Mouse (Mus musculus) myocyte (in vitro differentiated cells): ENCODE data around the gene Gm42674. TPM values are rescaled to one million over a fixed set of nuclear protein-coding genes. Genes with fewer than 3 reads are reported as not detected.

Source experiments
- H3K27me3 ChIP-seq: one replicate; pipeline ENCODE4 v1.6.1; 2011; ENCODE audit not compliant: control insufficient read depth, insufficient read depth, insufficient read length
- H3K36me3 ChIP-seq: one replicate; pipeline ENCODE4 v1.6.1; 2011; ENCODE audit not compliant: control insufficient read depth, insufficient read depth
- H3K4me2 ChIP-seq: one replicate; pipeline ENCODE4 v1.6.1; 2011; ENCODE audit warnings: low read depth, control low read depth
- H3K4me3 ChIP-seq: one replicate; pipeline ENCODE4 v1.5.1; 2011; ENCODE audit warnings: mild to moderate bottlenecking, control low read depth, moderate library complexity
- H3K79me2 ChIP-seq: one replicate; pipeline ENCODE4 v1.6.1; 2011; ENCODE audit not compliant: control insufficient read depth, insufficient read depth
- H3ac ChIP-seq: one replicate; pipeline ENCODE4 v1.6.1; 2011; ENCODE audit not compliant: control insufficient read depth, insufficient read length
- CEBPB ChIP-seq: IDR thresholded peaks from 2 replicates; pipeline ENCODE4 v1.6.1; 2011; ENCODE audit warnings: mild to moderate bottlenecking, moderate library complexity; ENCODE audit not compliant: poor library complexity, insufficient read depth, severe bottlenecking
- E2F4 ChIP-seq: IDR thresholded peaks from one replicate; pipeline ENCODE4 v1.6.1; 2011; ENCODE audit warnings: mild to moderate bottlenecking, control low read depth, moderate library complexity; ENCODE audit not compliant: insufficient read depth
- MAX ChIP-seq: IDR thresholded peaks from one replicate; pipeline ENCODE4 v1.6.1; 2011; ENCODE audit warnings: low read depth, mild to moderate bottlenecking, control low read depth
- MYOD1 ChIP-seq, 3 experiments: IDR thresholded peaks; one replicate each; pipeline ENCODE4 v1.6.1; 2011; ENCODE audit warnings: control low read depth in 2 of 3, low read depth in 2 of 3, mild to moderate bottlenecking in 2 of 3, moderate library complexity in 1 of 3; ENCODE audit not compliant: insufficient read length in 2 of 3, control insufficient read depth in 1 of 3
- MYOG ChIP-seq, 3 experiments: IDR thresholded peaks; one replicate each; pipeline ENCODE4 v1.6.1; 2011; ENCODE audit warnings: control low read depth in 2 of 3, low read depth in 2 of 3, mild to moderate bottlenecking in 2 of 3; ENCODE audit not compliant: insufficient read length in 2 of 3, control insufficient read depth in 1 of 3, insufficient read depth in 1 of 3
- POLR2A ChIP-seq: IDR thresholded peaks from one replicate; pipeline ENCODE4 v1.6.1; 2011; ENCODE audit warnings: low read depth, mild to moderate bottlenecking, control low read depth, moderate library complexity; ENCODE audit not compliant: insufficient read length
- POLR2AphosphoS2 ChIP-seq: IDR thresholded peaks from one replicate; pipeline ENCODE4 v1.6.1; 2011; ENCODE audit warnings: low read depth, control low read depth; ENCODE audit not compliant: insufficient read length
- REST ChIP-seq: IDR thresholded peaks from one replicate; pipeline ENCODE4 v1.6.1; 2011; ENCODE audit warnings: mild to moderate bottlenecking, control low read depth, moderate library complexity; ENCODE audit not compliant: insufficient read depth, insufficient read length
- SRF ChIP-seq: IDR thresholded peaks from one replicate; pipeline ENCODE4 v1.6.1; 2011; ENCODE audit warnings: low read depth; ENCODE audit not compliant: control insufficient read depth, insufficient read length
- TCF12 ChIP-seq: IDR thresholded peaks from one replicate; pipeline ENCODE4 v1.6.1; 2011; ENCODE audit warnings: mild to moderate bottlenecking, control low read depth; ENCODE audit not compliant: poor library complexity, insufficient read depth, severe bottlenecking
- TCF3 ChIP-seq: IDR thresholded peaks from one replicate; pipeline ENCODE4 v1.6.1; 2011; ENCODE audit warnings: low read depth, control low read depth; ENCODE audit not compliant: insufficient read length
- USF1 ChIP-seq: IDR thresholded peaks from one replicate; pipeline ENCODE4 v1.6.1; 2011; ENCODE audit warnings: low read depth, mild to moderate bottlenecking, control low read depth, moderate library complexity
- polyA plus RNA-seq: library from polyadenylated mRNA; unstranded; fragments of >200 nt; fragmentation: generic; extraction: Trizol; gene quantifications from one replicate; pipeline ENCODE4 v1.2.1, GENCODE M21; 2012; ENCODE audit warnings: missing spikeins

Gene Gm42674
- polyA plus RNA-seq: 0.89 TPM

DNA sequence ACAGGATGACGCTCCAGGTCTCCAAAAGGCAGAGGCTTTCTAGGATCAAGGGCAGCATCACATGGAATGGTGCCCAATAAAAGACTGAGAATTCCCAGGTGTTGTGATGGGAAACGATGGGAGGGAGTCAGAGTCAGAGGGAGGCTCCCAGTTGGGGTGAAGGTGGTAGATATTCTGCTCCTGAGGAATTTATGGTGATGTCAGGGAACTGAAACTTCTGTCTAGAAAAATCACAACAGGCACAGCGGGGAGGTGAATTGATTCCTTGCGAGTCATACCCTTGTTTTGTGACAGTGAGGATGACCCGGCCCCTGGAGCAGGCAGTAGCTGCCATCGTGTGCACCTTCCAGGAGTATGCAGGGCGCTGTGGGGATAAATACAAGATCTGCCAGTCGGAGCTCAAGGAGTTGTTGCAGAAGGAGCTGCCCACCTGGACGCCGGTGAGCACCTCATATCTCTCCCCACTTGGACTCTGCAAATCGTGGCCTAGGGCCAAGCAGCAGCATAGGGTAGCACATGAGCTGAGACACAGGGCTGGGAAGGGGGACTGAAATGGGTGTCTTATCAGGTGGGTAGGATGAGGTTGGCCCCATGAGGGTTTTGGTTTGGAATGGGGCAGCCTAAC lies at the start of gene Gm42674:
TSS of gene Gm42674 (plus strand) at position 419 of the 625 bp plus-strand sequence.
- Histone ChIP-seq H3K79me2 (peaks cover 31% of the 10 kb centered on the region), H3K27me3 (no peaks in the 10 kb centered on the region), H3K4me2 (peak within 1 kb of the TSS; percentile 87), H3K36me3 (no peaks in the 10 kb centered on the region), H3ac (no peak within 1 kb of the TSS), H3K4me3 (peak within 1 kb of the TSS; percentile 41)
- TF ChIP-seq MAX (no peak), TCF3 (no peak), E2F4 (no peak), MYOG (IDR thresholded peaks at IDR 0.05; ENCODE audit: control insufficient read depth in 1 of 3, insufficient read depth in 1 of 3, insufficient read length in 2 of 3, low read depth in 2 of 3) (no peak), TCF12 (no peak), CEBPB (no peak), MYOD1 (IDR thresholded peaks at IDR 0.05; ENCODE audit: control insufficient read depth in 1 of 3, insufficient read length in 2 of 3, low read depth in 2 of 3) (no peak), POLR2A (no peak), POLR2AphosphoS2 (no peak), REST (no peak)

- Histone ChIP-seq H3K4me2 (no peak overlapping the region), H3K36me3 (no peaks in the 10 kb centered on the region), H3ac (no peak overlapping the region), H3K79me2 (no peaks in the 10 kb centered on the region), H3K4me3 (no peak overlapping the region), H3K27me3 (no peaks in the 10 kb centered on the region)
- TF ChIP-seq POLR2A (no peak), CEBPB (peak; percentile 80), TCF12 (peak; percentile 28), MYOD1 (IDR thresholded peaks at IDR 0.05; ENCODE audit: control insufficient read depth in 1 of 3, insufficient read length in 2 of 3, low read depth in 2 of 3) (peak in 1 of 3 experiments; percentile 30), TCF3 (no peak)
These were observed 49.5 kb upstream of the Gm42674 start for GRCm38 (mm10) chr3:90552231-90552630.

- no peaks in the 10 kb centered on the region for H3K27me3 ChIP-seq
- H3K79me2 ChIP-seq: no peaks in the 10 kb centered on the region
- no peak for TF ChIP-seq REST
- no peak for TF ChIP-seq CEBPB
- no peak for TF ChIP-seq TCF3
- no peak for TF ChIP-seq TCF12
- TF ChIP-seq POLR2A: no peak
- no peak for TF ChIP-seq MYOG (IDR thresholded peaks at IDR 0.05; ENCODE audit: control insufficient read depth in 1 of 3, insufficient read depth in 1 of 3, insufficient read length in 2 of 3, low read depth in 2 of 3)
- TF ChIP-seq MAX: no peak
- no peak for TF ChIP-seq MYOD1 (IDR thresholded peaks at IDR 0.05; ENCODE audit: control insufficient read depth in 1 of 3, insufficient read length in 2 of 3, low read depth in 2 of 3)
- TF ChIP-seq SRF: no peak
- no peak for TF ChIP-seq POLR2AphosphoS2
- no peak for TF ChIP-seq USF1
- no peak for TF ChIP-seq E2F4
- H3ac ChIP-seq: no peak overlapping the region
- H3K4me2 ChIP-seq: no peak overlapping the region
- no peaks in the 10 kb centered on the region for H3K36me3 ChIP-seq
- H3K4me3 ChIP-seq: no peak overlapping the region
These were observed 45.8 kb upstream of the Gm42674 start for GRCm38 (mm10) chr3:90555954-90556353.

DNA sequence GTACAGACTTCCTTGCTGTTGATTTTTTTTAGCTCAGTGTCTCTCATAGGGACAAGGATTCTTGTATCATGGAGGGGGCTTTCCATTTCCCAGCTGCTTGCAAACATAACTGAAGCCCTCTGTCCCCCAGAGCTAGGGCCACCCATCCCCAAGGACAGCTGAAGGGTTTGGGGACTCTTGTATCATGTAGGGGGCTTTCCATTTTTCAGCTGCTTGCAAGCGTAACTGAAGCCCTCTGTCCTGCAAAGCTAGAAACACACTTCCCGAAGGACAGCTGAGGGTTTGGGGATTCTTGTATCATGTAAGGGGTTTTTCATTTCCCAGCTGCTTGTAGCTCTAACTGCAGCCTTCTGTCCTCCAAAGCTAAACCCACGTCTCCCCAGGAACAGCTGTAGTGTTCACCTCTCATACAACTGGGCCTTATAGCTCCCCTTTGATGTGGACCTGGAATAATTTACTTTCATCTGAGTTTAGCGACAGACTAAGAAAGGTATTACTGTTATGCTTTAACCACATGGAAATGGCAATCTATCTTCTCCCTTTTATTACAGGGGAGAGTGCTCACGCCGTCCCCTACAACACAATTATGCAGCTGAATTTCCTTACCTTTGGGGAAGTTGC lies 41.6 kb upstream of the Gm42674 start, which contains the start of gene S100a3:
TSS of gene S100a3 (plus strand) at position 571 of the 621 bp plus-strand sequence.
- no peak within 1 kb of the TSS for H3ac ChIP-seq
- H3K79me2 ChIP-seq: no peaks in the 10 kb centered on the region
- no peaks in the 10 kb centered on the region for H3K36me3 ChIP-seq
- no peak within 1 kb of the TSS for H3K4me2 ChIP-seq
- no peaks in the 10 kb centered on the region for H3K27me3 ChIP-seq
- TF ChIP-seq TCF3: no peak
- peak in 1 of 3 experiments; percentile 37 for TF ChIP-seq MYOD1 (IDR thresholded peaks at IDR 0.05; ENCODE audit: control insufficient read depth in 1 of 3, insufficient read length in 2 of 3, low read depth in 2 of 3)
- no peak for TF ChIP-seq USF1
- TF ChIP-seq SRF: no peak
- no peak for TF ChIP-seq POLR2A
- TF ChIP-seq POLR2AphosphoS2: no peak
- no peak for TF ChIP-seq REST
- no peak for TF ChIP-seq E2F4
- no peak for TF ChIP-seq MAX
- TF ChIP-seq MYOG (IDR thresholded peaks at IDR 0.05; ENCODE audit: control insufficient read depth in 1 of 3, insufficient read depth in 1 of 3, insufficient read length in 2 of 3, low read depth in 2 of 3): peak in 1 of 3 experiments; percentile 1
- no peak for TF ChIP-seq TCF12
- no peak within 1 kb of the TSS for H3K4me3 ChIP-seq
